Mouse (Mus musculus) CH12.LX (cell line): ENCODE data around the gene Rasl11b.

Source experiments
- CTCF ChIP-seq, 2 experiments: IDR thresholded peaks in 1 of 2; conservative IDR thresholded peaks in 1 of 2; 2 replicates each; pipeline ENCODE4 v1.5.1; 2011 to 2012; ENCODE audit warnings: low read depth in 2 of 2, low read length in 2 of 2, improper control_type of control experiment in 1 of 2, inconsistent platforms in 1 of 2, mild to moderate bottlenecking in 1 of 2, moderate library complexity in 1 of 2
- ETS1 ChIP-seq: conservative IDR thresholded peaks from 2 replicates; pipeline ENCODE4 v1.6.1; 2012; ENCODE audit warnings: low read depth, mild to moderate bottlenecking, inconsistent platforms, low read length, improper control_type of control experiment, moderate library complexity
- TBP ChIP-seq: conservative IDR thresholded peaks from 2 replicates; pipeline ENCODE4 v1.6.1; 2011; ENCODE audit warnings: low read depth, low read length, improper control_type of control experiment
- USF2 ChIP-seq: conservative IDR thresholded peaks from 2 replicates; pipeline ENCODE4 v1.6.1; 2011; ENCODE audit warnings: low read depth, low read length, improper control_type of control experiment

DNA sequence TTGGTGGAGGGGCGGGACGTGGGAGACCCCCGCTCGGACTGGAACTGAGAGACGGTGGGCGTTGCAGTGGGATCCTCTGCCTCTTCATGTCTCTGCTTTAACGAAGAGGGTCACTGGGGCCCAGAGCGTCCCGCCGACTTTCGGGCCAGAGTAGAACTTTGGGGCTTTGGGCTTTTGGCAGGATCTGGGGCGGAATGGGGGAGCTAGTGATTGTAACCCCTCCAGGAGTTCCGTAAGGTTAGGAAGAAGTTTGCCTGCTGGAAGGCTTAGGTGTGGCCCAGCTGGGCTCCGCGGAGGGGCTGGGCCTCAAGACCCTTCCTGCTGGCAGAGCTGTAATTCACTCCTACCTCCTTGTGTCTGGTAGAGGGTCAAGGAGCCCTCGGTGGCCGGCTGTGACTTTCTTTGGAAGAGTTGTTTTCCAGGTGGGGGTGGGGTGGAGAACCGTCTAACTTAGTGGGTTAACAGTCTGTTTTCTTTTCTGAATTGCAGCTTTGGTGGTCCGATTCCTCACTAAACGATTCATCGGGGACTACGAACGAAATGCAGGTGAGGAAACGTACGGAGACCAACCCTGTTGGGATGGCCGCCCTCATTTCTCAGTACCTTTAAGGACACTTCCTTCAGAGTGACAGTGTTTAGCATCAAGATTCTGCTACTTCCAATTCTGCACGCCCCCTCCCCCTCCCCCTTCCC is 674 bp downstream of the Rasl11b start:
- TF ChIP-seq TBP (no peak), CTCF (conservative IDR thresholded peaks at IDR 0.05 in 1 of 2, IDR thresholded peaks at IDR 0.05 in 1 of 2; ENCODE audit: low read depth in 2 of 2, low read length in 2 of 2) (no peak), ETS1 (no peak), USF2 (no peak)
